Mouse (Mus musculus): ENCODE measurements at regions not wholly inside any gene's neighbourhood (a gene's known extent, or its start where the extent isn't known, plus 50 kb on each side); places are given as distances from the start of the nearest gene placed in this dataset.

- TF ChIP-seq CTCF (IDR thresholded peaks at IDR 0.05; ENCODE audit: low read depth, low read length) (no peak), POLR2A (IDR thresholded peaks at IDR 0.05; ENCODE audit: borderline replicate concordance, low read depth, low read length) (no peak)
Observed at GRCm38 (mm10) chr14:46034301-46034700, 344.9 kb upstream of the Gm15217 start.

Measured in bone marrow macrophage, adult 2 months (primary cell).